Mouse (Mus musculus) adrenal gland, adult 2 months (tissue): ENCODE results near the gene D1Ertd622e. TPM values are rescaled to one million over a fixed set of nuclear protein-coding genes. Genes with fewer than 3 reads are reported as not detected.

Experiments used
- DNase-seq: peaks from one replicate; pipeline ENCODE4 v3.0.0; 2021
- polyA plus RNA-seq: library from polyadenylated mRNA; depleted of rRNA; stranded (reverse); fragments of >200 nt; gene quantifications from 2 replicates; pipeline ENCODE4 v1.2.3, GENCODE M21; 2012
- total RNA-seq, 2 experiments: library from RNA; stranded (reverse); gene quantifications; 2 replicates each; pipeline ENCODE4 v1.2.3; 2021

Gene D1Ertd622e
- total and polyA plus RNA-seq, 3 experiments, result 4.1 to 15.2 (median 14.3) TPM

- no peak for DNase-seq
These were observed 27.8 kb downstream of the D1Ertd622e start for GRCm38 (mm10) chr1:97634104-97634503.

GRCm38 (mm10) chr1:97632545-97633256 is 29.2 kb downstream of the D1Ertd622e start:
- DNase-seq, result no peak

- DNase-seq, result no peak
These were observed 29.9 kb downstream of the D1Ertd622e start for GRCm38 (mm10) chr1:97631843-97632470.

- DNase-seq, result no peak
These were observed 31.7 kb downstream of the D1Ertd622e start for GRCm38 (mm10) chr1:97630146-97630545.

- no peak for DNase-seq
These were observed 33.0 kb downstream of the D1Ertd622e start for GRCm38 (mm10) chr1:97628859-97629258.

GRCm38 (mm10) chr1:97628016-97628415 is 33.9 kb downstream of the D1Ertd622e start:
- DNase-seq, result no peak

- DNase-seq, result no peak
These were observed 36.4 kb downstream of the D1Ertd622e start for GRCm38 (mm10) chr1:97625427-97625826.

GRCm38 (mm10) chr1:97624386-97624785 is 37.5 kb downstream of the D1Ertd622e start:
- DNase-seq, result no peak

- DNase-seq, result no peak
These were observed 38.5 kb downstream of the D1Ertd622e start for GRCm38 (mm10) chr1:97623214-97623856.

GRCm38 (mm10) chr1:97622574-97623208 is 39.2 kb downstream of the D1Ertd622e start:
- no peak for DNase-seq

- DNase-seq, result no peak
These were observed 42.1 kb downstream of the D1Ertd622e start for GRCm38 (mm10) chr1:97619621-97620320.

- no peak for DNase-seq
These were observed 46.3 kb downstream of the D1Ertd622e start for GRCm38 (mm10) chr1:97615525-97615924.

- DNase-seq, result no peak
These were observed 47.1 kb downstream of the D1Ertd622e start for GRCm38 (mm10) chr1:97614531-97615462.

- DNase-seq, result no peak
These were observed 50.1 kb downstream of the D1Ertd622e start for GRCm38 (mm10) chr1:97611747-97612146.

- DNase-seq, result no peak
These were observed 58.5 kb downstream of the D1Ertd622e start for GRCm38 (mm10) chr1:97603361-97603760.

- DNase-seq, result no peak
These were observed 61.5 kb downstream of the D1Ertd622e start for GRCm38 (mm10) chr1:97600371-97600770.

- DNase-seq, result peak; percentile 27
These were observed 62.8 kb downstream of the D1Ertd622e start for GRCm38 (mm10) chr1:97599101-97599500.

GRCm38 (mm10) chr1:97588561-97588960 is 73.3 kb downstream of the D1Ertd622e start:
- DNase-seq, result no peak

- no peak for DNase-seq
These were observed 76.8 kb downstream of the D1Ertd622e start for GRCm38 (mm10) chr1:97585106-97585505.

- DNase-seq, result no peak
These were observed 77.7 kb downstream of the D1Ertd622e start for GRCm38 (mm10) chr1:97584171-97584570.

- no peak for DNase-seq
These were observed 78.8 kb downstream of the D1Ertd622e start for GRCm38 (mm10) chr1:97583085-97583484.
